Mouse (Mus musculus): ENCODE data around the gene Dysf.

DNA sequence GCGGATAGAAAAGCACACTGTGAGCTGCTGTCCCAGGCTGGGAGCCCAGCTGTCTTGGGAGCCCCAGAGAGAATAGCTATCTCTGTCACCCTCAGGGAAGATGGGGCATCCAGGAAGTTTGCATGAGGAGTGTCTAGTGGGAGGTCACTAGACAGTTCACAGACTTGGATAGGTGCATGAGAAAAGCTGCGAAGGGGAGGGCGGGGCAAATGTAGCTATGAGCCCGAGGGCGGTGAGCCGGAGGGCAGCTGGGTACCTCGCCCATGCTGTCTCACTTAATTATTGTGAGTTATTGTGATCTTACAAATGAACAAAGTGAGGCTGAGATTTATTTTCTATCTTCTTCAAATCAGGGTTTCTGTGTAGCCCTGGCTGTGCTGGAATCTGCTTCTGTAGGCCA, 21.4 kb downstream of the Dysf start:
- no peak for TF ChIP-seq CTCF (conservative IDR thresholded peaks at IDR 0.05; ENCODE audit: insufficient read depth, insufficient read length, low read depth, low read length)
- no peak for TF ChIP-seq POLR2A (IDR thresholded peaks at IDR 0.05; ENCODE audit: low read depth, low read length)

All from kidney, adult 2 months (tissue).